Mouse (Mus musculus): Measurements from ENCODE around the gene Gm20481.
"Not testable (repeated sequence)": the region's sequence is repeated elsewhere in the genome, so short reads cannot be mapped to it uniquely, and the experiment has no call there.

DNA sequence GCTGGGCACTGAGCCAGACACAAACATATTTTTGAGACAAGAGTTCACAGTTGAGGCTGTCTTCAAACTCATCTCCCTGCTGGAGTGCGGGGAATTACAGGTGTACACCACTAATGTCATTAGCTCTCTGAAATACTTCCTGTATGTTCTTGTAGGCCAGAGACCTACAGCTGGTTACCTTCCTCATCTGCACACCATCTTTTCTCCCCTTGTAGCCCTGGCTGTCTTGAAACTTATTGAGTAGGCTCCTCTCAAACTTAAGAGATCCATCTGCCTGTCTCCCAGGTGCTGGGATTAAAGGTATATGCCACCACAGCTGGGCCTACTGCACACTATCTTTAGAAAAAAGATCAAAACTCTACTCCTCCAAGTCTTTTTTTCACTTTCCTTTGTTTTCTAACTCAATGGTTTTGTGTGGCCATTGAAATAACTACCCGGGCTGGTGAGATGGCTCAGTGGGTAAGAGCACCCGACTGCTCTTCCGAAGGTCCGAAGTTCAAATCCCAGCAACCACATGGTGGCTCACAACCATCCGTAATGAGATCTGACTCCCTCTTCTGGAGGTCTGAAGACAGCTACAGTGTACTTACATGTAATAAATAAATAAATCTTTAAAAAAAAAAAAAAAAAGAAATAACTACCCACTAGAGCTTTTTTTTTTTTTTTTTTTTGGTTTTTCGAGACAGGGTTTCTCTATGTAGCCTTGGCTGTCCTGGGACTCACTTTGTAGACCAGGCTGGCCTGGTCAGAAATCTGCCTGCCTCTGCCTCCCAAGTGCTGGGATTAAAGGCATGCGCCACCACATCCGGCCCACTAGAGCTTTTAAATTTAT is 20.8 kb upstream of the Gm20481 start:
- not testable (repeated sequence) for TF ChIP-seq CTCF (IDR thresholded peaks at IDR 0.05; ENCODE audit: low read depth); EP300 (optimal IDR thresholded peaks at IDR 0.05)
